Mouse (Mus musculus) heart, postnatal 0 days (tissue): ENCODE data around the gene Rai1.

Experiments
- CTCF ChIP-seq: IDR thresholded peaks from 2 replicates; pipeline ENCODE4 v1.5.1; 2016; ENCODE audit warnings: antibody characterized with exemption, control low read depth, low read depth
- EP300 ChIP-seq: IDR thresholded peaks from 2 replicates; pipeline ENCODE4 v1.6.1; 2016; ENCODE audit warnings: antibody characterized with exemption, low read depth

DNA sequence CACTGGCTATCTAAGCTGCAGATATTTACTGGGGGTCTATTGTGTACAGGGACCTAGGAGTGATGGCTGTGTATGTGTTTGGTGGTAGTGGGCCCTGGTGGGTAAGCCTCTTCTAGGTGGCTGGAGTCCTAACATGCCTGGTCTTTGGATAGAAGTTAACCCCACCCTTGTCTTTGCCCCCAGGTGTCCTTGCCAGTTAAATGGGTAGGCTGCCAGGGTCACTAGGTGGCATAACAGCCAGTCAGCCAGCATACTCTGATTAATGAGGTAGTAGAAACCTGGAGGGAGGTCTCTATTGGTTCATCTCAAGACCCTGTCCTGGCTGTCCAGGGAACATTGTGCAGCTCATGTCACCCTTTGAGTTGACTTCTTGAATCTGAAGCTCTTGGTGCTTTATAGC, 17.8 kb downstream of the Rai1 start:
- TF ChIP-seq EP300 (no peak), CTCF (no peak)
